Mouse (Mus musculus): ENCODE data around the gene Foxred2. TPM values are rescaled to one million over a fixed set of nuclear protein-coding genes. Genes with fewer than 3 reads are reported as not detected.

Foxred2 gene
- total and polyA plus RNA-seq, 2 experiments from 2014 or later = 9.8 to 38.7 TPM

DNA sequence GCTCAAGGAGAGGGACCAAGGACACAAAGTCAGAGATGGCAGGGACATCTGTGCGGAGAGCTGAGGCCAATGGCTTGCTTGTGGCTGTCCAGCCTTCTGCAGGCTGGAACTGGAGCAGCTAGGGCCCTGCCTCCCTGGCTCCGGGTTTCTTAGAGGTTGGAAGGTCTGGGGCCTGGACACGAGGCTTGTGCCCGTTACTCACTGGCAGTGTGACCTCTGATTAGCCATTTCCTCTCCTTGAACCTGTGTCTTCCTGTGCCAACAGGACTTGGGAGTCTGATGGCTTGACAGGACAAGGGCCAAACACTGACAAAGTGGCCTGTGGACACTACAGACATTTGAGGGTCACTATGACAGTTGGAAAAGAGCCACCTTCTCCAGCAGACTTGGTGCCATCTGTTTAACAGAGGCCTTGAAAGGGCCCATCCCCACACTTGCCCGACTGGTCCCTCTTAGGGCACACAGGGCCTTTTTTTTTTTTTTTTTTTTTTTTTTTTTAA is 24.7 kb upstream of the Foxred2 start:
- WGBS = 66% methylated on average over 5 of the region's 5 CpGs
- no peak for TF ChIP-seq CTCF (IDR thresholded peaks at IDR 0.05; ENCODE audit: low read depth)
- no peak for ATAC-seq

DNA sequence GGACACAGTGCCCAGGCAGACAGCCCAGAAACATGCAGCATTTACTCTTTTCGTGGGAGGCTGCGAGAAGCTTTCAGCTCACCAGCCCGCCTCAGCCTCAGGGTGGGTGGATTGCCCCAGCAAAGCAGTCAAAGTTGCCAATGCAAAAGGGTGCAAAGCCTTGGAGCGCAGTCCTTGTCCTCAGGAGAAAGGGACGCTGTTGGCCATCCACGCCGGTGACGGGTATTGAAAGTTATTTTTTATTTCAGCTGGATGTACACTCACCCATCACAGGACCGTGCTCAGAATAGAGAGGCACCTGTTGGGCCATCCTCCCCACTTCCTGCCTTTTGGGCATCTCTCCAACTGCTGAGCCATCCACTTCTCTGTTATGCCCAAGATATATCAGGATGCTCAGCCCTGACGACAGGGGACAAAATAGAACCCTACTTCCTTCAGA is 22.9 kb upstream of the Foxred2 start:
- no peaks in the 10 kb centered on the region for H3K27me3 ChIP-seq (ENCODE audit: insufficient read depth, low read length)
- 84% methylated on average over 10 of the region's 10 CpGs for WGBS
- no peak overlapping the region for H3K27ac ChIP-seq
- no peaks in the 10 kb centered on the region for H3K9me3 ChIP-seq (ENCODE audit: low read length)
- no peak overlapping the region for H3K4me3 ChIP-seq (ENCODE audit: low read length)
- TF ChIP-seq CTCF (IDR thresholded peaks at IDR 0.05; ENCODE audit: low read depth) = no peak
- H3K36me3 ChIP-seq (ENCODE audit: insufficient read depth, low read length) = no peaks in the 10 kb centered on the region
- H3K4me2 ChIP-seq (ENCODE audit: low read depth, low read length) = no peak overlapping the region
- ATAC-seq (no peak), DNase-seq (ENCODE audit: low spot score) (no peak)
- no peaks in the 10 kb centered on the region for H3K4me1 ChIP-seq (ENCODE audit: insufficient read depth, low read length)
- H3K9ac ChIP-seq (replicated peaks; ENCODE audit: low read length) = no peak overlapping the region

More for the DNA sequence above, 24.7 kb upstream of the Foxred2 start:
- Histone ChIP-seq H3K4me1 (ENCODE audit: insufficient read depth, low read length) (no peaks in the 10 kb centered on the region), H3K27ac (0 out of 2 replicates have a peak overlapping the region, but pooled peaks have one; percentile 8), H3K9ac (replicated peaks; ENCODE audit: low read length) (no peak overlapping the region), H3K27me3 (ENCODE audit: insufficient read depth, low read length) (no peaks in the 10 kb centered on the region), H3K4me3 (ENCODE audit: low read length) (no peak overlapping the region), H3K36me3 (ENCODE audit: insufficient read depth, low read length) (no peaks in the 10 kb centered on the region), H3K4me2 (ENCODE audit: low read depth, low read length) (no peak overlapping the region), H3K9me3 (ENCODE audit: low read length) (no peaks in the 10 kb centered on the region)
- DNase-seq (ENCODE audit: low spot score) = no peak

DNA sequence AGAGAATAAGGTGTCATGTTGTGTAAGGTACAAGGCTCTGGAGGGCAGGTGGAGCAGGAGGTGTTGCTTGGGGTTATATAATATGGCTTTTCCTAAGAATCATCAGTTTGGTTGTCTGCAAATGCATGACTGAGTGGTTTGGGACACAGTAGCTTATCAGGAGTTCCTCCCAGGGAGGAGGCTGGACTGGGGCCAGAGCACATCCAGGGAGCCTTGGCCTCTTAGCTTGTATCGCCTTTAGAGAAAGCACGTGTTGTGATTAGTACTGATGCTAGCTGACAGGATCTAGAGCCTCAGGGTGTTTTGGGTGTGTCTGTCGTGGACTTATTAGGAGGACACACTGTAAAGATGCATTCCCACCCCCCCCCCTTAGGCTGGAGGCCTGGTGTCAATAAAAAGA is 21.1 kb upstream of the Foxred2 start:
- H3K9ac ChIP-seq (replicated peaks; ENCODE audit: low read length) = no peak overlapping the region
- H3K4me2 ChIP-seq (ENCODE audit: low read depth, low read length) = no peak overlapping the region
- ATAC-seq = no peak
- TF ChIP-seq CTCF (IDR thresholded peaks at IDR 0.05; ENCODE audit: low read depth) = no peak
- no peaks in the 10 kb centered on the region for H3K27me3 ChIP-seq (ENCODE audit: insufficient read depth, low read length)
- H3K4me1 ChIP-seq (ENCODE audit: insufficient read depth, low read length) = no peaks in the 10 kb centered on the region
- no peak overlapping the region for H3K4me3 ChIP-seq (ENCODE audit: low read length)
- no peak for DNase-seq (ENCODE audit: low spot score)
- H3K36me3 ChIP-seq (ENCODE audit: insufficient read depth, low read length) = no peaks in the 10 kb centered on the region
- H3K27ac ChIP-seq = no peak overlapping the region
- H3K9me3 ChIP-seq (ENCODE audit: low read length) = no peaks in the 10 kb centered on the region
- WGBS = 65% methylated on average over 3 of the region's 3 CpGs

DNA sequence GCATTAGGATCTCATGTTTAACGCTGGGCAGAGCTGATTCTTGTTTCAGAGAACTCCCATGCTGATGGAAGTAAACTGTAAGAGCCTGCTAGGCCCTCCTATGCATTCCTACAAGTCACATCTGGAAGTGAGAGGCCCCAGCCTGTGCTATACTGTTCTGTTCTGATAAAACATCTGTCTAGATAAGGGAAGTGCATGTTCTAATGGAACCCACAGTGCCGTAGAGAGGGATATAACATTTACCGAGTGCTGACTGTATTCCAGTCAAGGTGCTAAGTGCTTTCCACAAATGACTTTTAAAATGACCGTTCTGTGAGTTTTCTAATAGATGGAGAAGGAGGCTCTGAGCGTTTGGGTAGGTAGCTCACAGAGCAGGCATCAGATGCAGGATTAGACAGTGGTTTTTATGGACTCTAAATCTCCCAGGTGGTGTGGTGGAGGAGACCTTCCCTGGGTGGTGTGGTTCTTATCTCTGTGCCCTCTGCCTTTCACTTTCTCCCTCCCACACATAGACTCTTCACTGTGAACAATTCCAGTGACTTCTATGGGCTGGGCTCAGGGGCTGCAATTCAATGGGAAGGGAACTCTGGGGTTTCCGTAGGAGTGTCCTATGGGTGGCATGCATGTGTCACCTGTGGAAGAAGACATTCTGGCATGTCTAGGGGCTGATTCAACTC is 17.8 kb upstream of the Foxred2 start:
- Histone ChIP-seq H3K27ac (no peak overlapping the region), H3K9ac (replicated peaks; ENCODE audit: low read length) (no peak overlapping the region), H3K4me2 (ENCODE audit: low read depth, low read length) (no peak overlapping the region), H3K4me1 (ENCODE audit: insufficient read depth, low read length) (peaks cover 12% of the 10 kb centered on the region), H3K4me3 (ENCODE audit: low read length) (no peak overlapping the region), H3K36me3 (ENCODE audit: insufficient read depth, low read length) (no peaks in the 10 kb centered on the region), H3K27me3 (ENCODE audit: insufficient read depth, low read length) (no peaks in the 10 kb centered on the region), H3K9me3 (ENCODE audit: low read length) (no peaks in the 10 kb centered on the region)
- DNase-seq (ENCODE audit: low spot score) = no peak
- no peak for ATAC-seq
- 86% methylated on average over 6 of the region's 6 CpGs for WGBS
- TF ChIP-seq CTCF (IDR thresholded peaks at IDR 0.05; ENCODE audit: low read depth) = no peak

DNA sequence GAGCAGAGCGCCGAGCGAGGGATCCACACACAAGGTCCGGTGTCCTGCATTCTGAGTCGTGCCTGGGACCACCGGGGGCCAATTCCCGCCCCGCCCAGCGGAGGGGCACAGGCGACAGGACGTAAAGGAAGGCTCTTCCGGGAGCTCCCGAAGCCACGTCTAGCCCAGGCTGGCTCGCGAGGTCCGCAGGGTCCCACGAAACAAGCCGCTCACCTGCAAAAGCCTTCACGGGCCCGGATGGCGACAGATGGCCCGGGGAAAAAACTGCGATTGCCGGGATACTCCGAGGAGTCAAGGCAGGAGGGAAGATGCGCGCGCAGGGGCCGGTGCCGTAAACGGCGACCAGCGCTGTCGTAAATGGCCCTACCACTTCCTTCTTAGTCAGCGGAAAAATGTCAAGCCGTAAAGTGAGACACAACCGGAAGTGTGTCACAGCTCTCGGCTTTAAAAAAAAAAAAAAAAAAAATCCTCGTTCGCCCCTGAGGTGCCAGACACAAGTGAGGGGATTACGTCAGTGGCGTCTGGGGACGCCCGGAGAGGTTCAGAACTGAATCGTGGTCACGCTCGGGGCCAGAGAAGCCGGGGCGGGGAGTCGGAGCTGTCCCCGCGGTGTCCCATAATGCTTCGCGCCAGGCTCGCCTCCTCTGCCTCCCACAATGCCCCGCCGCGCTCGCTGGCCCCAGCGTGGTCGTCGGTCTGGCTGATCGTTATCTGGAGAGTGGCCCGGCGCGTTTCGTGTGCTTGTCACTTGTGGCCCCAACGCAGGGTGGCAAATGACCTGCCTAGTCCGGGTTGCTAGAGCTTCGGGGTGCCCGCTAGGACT is 14.2 kb upstream of the Foxred2 start, which contains the start of gene Eif3d:
TSS of gene Eif3d (minus strand) at position 344 of the 823 bp plus-strand sequence.
- H3K27ac ChIP-seq = peak within 1 kb of the TSS; percentile 98
- WGBS = under 1% methylated on average over 72 of the region's 72 CpGs
- H3K4me1 ChIP-seq (ENCODE audit: insufficient read depth, low read length) = peaks cover 16% of the 10 kb centered on the region
- peaks cover 25% of the 10 kb centered on the region for H3K36me3 ChIP-seq (ENCODE audit: insufficient read depth, low read length)
- peak within 1 kb of the TSS; percentile 62 for H3K4me3 ChIP-seq (ENCODE audit: low read length)
- H3K9me3 ChIP-seq (ENCODE audit: low read length) = no peaks in the 10 kb centered on the region
- DNase-seq (ENCODE audit: low spot score) (peak; percentile 97), ATAC-seq (peak; percentile 92)
- H3K9ac ChIP-seq (replicated peaks; ENCODE audit: low read length) = peak within 1 kb of the TSS; percentile 79
- no peak for TF ChIP-seq CTCF (IDR thresholded peaks at IDR 0.05; ENCODE audit: low read depth)
- H3K4me2 ChIP-seq (ENCODE audit: low read depth, low read length) = peak within 1 kb of the TSS; percentile 90
- H3K27me3 ChIP-seq (ENCODE audit: insufficient read depth, low read length) = no peaks in the 10 kb centered on the region

DNA sequence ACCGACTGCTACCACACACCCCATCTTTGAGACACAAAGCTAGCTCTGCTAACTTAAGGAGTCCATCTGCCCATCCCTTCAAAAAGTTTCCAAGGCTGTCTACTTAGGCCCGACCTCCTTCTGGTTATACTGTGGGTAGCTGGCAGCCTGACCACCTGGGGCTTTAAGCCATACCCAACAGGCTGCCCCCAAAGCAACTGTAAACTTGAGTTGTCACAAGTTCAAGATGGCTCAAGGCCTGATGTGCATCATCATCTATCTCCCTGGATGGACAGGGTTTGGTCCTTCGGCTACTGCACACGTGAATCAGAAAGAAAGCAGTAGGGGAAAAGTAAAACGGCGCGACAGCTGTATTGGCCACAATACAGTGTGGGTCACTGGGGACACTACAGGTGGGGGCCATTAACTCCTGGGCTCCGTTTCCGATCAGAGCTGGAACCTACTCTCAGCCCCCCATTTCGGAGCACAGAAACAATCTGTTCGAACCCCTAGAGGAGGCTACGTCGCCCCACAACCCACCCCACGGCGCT is 13.5 kb upstream of the Foxred2 start:
- H3K27ac ChIP-seq = peak overlapping the region; percentile 98
- H3K36me3 ChIP-seq (ENCODE audit: insufficient read depth, low read length) = peaks cover 32% of the 10 kb centered on the region
- H3K9ac ChIP-seq (replicated peaks; ENCODE audit: low read length) = peak overlapping the region; percentile 79
- H3K4me2 ChIP-seq (ENCODE audit: low read depth, low read length) = peak overlapping the region; percentile 90
- H3K27me3 ChIP-seq (ENCODE audit: insufficient read depth, low read length) = no peaks in the 10 kb centered on the region
- WGBS = 5% methylated on average over 15 of the region's 15 CpGs
- no peak for TF ChIP-seq CTCF (IDR thresholded peaks at IDR 0.05; ENCODE audit: low read depth)
- ATAC-seq (peak; percentile 65), DNase-seq (ENCODE audit: low spot score) (no peak)
- H3K4me1 ChIP-seq (ENCODE audit: insufficient read depth, low read length) = peaks cover 16% of the 10 kb centered on the region
- no peaks in the 10 kb centered on the region for H3K9me3 ChIP-seq (ENCODE audit: low read length)
- H3K4me3 ChIP-seq (ENCODE audit: low read length) = peak overlapping the region; percentile 62

All from hindbrain, postnatal 0 days (tissue).